8 mouse cellular contexts compared by ENCODE assay signal in genomic region chr9:108003531-108003890, GRCm38 (mm10). TPM values are rescaled to one million over a fixed set of nuclear protein-coding genes. Genes with fewer than 3 reads are reported as not detected.
DNase-seq lines count a peak whose midpoint lies in the region; ATAC-seq lines count a peak whose summit lies in the region.

No protein-coding gene starts in this region.

- 23% methylated on average over 8 of the region's 8 CpGs for WGBS in embryonic facial prominence, embryonic 10.5 days
- WGBS in hindbrain, embryonic 14.5 days: 14% methylated on average over 8 of the region's 8 CpGs
- 3% methylated on average over 8 of the region's 8 CpGs for WGBS in macrophage (ENCODE audit: missing documents)

- H3K9me3 ChIP-seq in embryonic facial prominence, embryonic 10.5 days: no peaks in the 10 kb centered on the region
- H3K9me3 ChIP-seq in hindbrain, embryonic 14.5 days (ENCODE audit: control insufficient read depth, low read length): no peaks in the 10 kb centered on the region

- H3K27me3 ChIP-seq in embryonic facial prominence, embryonic 10.5 days (replicated peaks; ENCODE audit: low read depth, poor library complexity, severe bottlenecking): no peaks in the 10 kb centered on the region
- no peaks in the 10 kb centered on the region for H3K27me3 ChIP-seq in hindbrain, embryonic 14.5 days (ENCODE audit: control insufficient read depth, insufficient read depth, low read length)

- peaks cover 27% of the 10 kb centered on the region for H3K4me1 ChIP-seq in embryonic facial prominence, embryonic 10.5 days
- H3K4me1 ChIP-seq in hindbrain, embryonic 14.5 days (replicated peaks; ENCODE audit: control insufficient read depth, insufficient read depth, low read length): peaks cover 18% of the 10 kb centered on the region

- peak overlapping the region; percentile 62 for H3K4me2 ChIP-seq in hindbrain, embryonic 14.5 days (replicated peaks)

- ATAC-seq in cerebellum, adult (ENCODE audit: insufficient number of reproducible peaks, low FRiP score, low TSS enrichment): no peak
- ATAC-seq in hindbrain, embryonic 14.5 days (ENCODE audit: low FRiP score): no peak

- H3K36me3 ChIP-seq in embryonic facial prominence, embryonic 10.5 days (replicated peaks): peaks cover 16% of the 10 kb centered on the region
- no peaks in the 10 kb centered on the region for H3K36me3 ChIP-seq in hindbrain, embryonic 14.5 days (replicated peaks; ENCODE audit: control insufficient read depth, insufficient read depth)
- H3K36me3 ChIP-seq in macrophage (ENCODE audit: inconsistent target): no peaks in the 10 kb centered on the region

- peak overlapping the region; percentile 97 for H3K27ac ChIP-seq in embryonic facial prominence, embryonic 10.5 days (replicated peaks)
- H3K27ac ChIP-seq in hindbrain, embryonic 14.5 days: peak overlapping the region; percentile 97
- H3K27ac ChIP-seq in macrophage: peak overlapping the region; percentile 55

- DNase-seq in cerebellum, adult 9-10 months: peak; percentile 55
- peak; percentile 52 for DNase-seq in CD4-positive helper T cell, adult 2 months (ENCODE audit: low read depth, low spot score)
- peak; percentile 21 for DNase-seq in embryonic facial prominence, embryonic 10.5 days (ENCODE audit: low spot score)
- DNase-seq in hindbrain, embryonic 14.5 days (ENCODE audit: low spot score): peak; percentile 54
- peak; percentile 68 for DNase-seq in thymus, postnatal 0 days (ENCODE audit: low spot score)
- no peak for DNase-seq in urinary bladder, postnatal 4 days (ENCODE audit: low spot score in 2 of 2)

- peaks cover 59% of the 10 kb centered on the region for H3K79me2 ChIP-seq in macrophage (ENCODE audit: inconsistent target)

- H3K4me3 ChIP-seq in embryonic facial prominence, embryonic 10.5 days: peak overlapping the region; percentile 97
- peak overlapping the region; percentile 97 for H3K4me3 ChIP-seq in hindbrain, embryonic 14.5 days (replicated peaks; ENCODE audit: low read length)
- peak overlapping the region; percentile 94 for H3K4me3 ChIP-seq in macrophage (ENCODE audit: inconsistent target)

- peak overlapping the region; percentile 95 for H3K9ac ChIP-seq in hindbrain, embryonic 14.5 days

RNA-seq across cellular contexts. Expression of gene Ip6k1, which starts 1.2 kb away (rescaled TPM):
- polyA plus RNA-seq in embryonic facial prominence, embryonic 10.5 days (2016; fragmentation: Nextera tagmentation; extraction: Ambion mirVana): 57.1 and 57.3 TPM in 2 replicates
- 55.4 and 60.7 TPM in 2 replicates for polyA plus RNA-seq in hindbrain, embryonic 14.5 days (2014; fragmentation: Nextera tagmentation; extraction: Ambion mirVana)
- total RNA-seq in macrophage (2018; cell fraction: chromatin; rRNA removed): 100 to 1,000 TPM in 24 of 26 experiments, 10 to 100 TPM in 2; 77.9 to 297 (median 146) TPM
- total RNA-seq in macrophage (2018; cell fraction: cytosol; rRNA removed): 100 to 1,000 TPM in 1 of 26 experiments, 10 to 100 TPM in 25; 26.1 to 121 (median 54.0) TPM
- 100 to 1,000 TPM in 20 of 26 experiments, 10 to 100 TPM in 6; 70.5 to 257 (median 132) TPM for total RNA-seq in macrophage (2018; cell fraction: nucleus; rRNA removed)
- polyA plus RNA-seq in macrophage (2018): 34.5 to 93.7 TPM (median 45.4 TPM) in 3 replicates
- 48.4 and 55.1 TPM in 2 replicates for polyA plus RNA-seq in thymus, postnatal 0 days (2015; fragmentation: Nextera tagmentation; extraction: Ambion mirVana)

RNA-seq across cellular contexts. Expression of gene Gm20662, which starts 7.4 kb away (rescaled TPM):
- polyA plus RNA-seq in embryonic facial prominence, embryonic 10.5 days (2016; fragmentation: Nextera tagmentation; extraction: Ambion mirVana): 0.41 and 0.52 TPM in 2 replicates
- 0.68 TPM in 1 of 2 replicates, not detected in the other for polyA plus RNA-seq in hindbrain, embryonic 14.5 days (2014; fragmentation: Nextera tagmentation; extraction: Ambion mirVana)
- 1 to 10 TPM in 15 of 26 experiments, under 1 TPM in 7, not detected in 4; 0.46 to 5.0 (median 1.7) TPM for total RNA-seq in macrophage (2018; cell fraction: chromatin; rRNA removed)
- 1 to 10 TPM in 17 of 26 experiments, under 1 TPM in 7, not detected in 2; 0.59 to 3.3 (median 1.7) TPM for total RNA-seq in macrophage (2018; cell fraction: cytosol; rRNA removed)
- 1 to 10 TPM in 14 of 26 experiments, under 1 TPM in 1, not detected in 11; 0.75 to 6.9 (median 2.0) TPM for total RNA-seq in macrophage (2018; cell fraction: nucleus; rRNA removed)
- polyA plus RNA-seq in macrophage (2018): 1.0 to 1.3 TPM in 2 of 3 replicates, not detected in the other
- polyA plus RNA-seq in thymus, postnatal 0 days (2015; fragmentation: Nextera tagmentation; extraction: Ambion mirVana): 0.28 TPM in 1 of 2 replicates, not detected in the other

RNA-seq across cellular contexts. Expression of gene Cdhr4, which starts 11.2 kb away (rescaled TPM):
- 4.6 and 6.5 TPM in 2 replicates for polyA plus RNA-seq in embryonic facial prominence, embryonic 10.5 days (2016; fragmentation: Nextera tagmentation; extraction: Ambion mirVana)
- 2.2 and 3.4 TPM in 2 replicates for polyA plus RNA-seq in hindbrain, embryonic 14.5 days (2014; fragmentation: Nextera tagmentation; extraction: Ambion mirVana)
- 10 to 100 TPM in 12 of 26 experiments, 1 to 10 TPM in 14; 2.0 to 20.4 (median 9.8) TPM for total RNA-seq in macrophage (2018; cell fraction: chromatin; rRNA removed)
- 1 to 10 TPM in 3 of 26 experiments, under 1 TPM in 19, not detected in 4; 0.10 to 1.6 (median 0.39) TPM for total RNA-seq in macrophage (2018; cell fraction: cytosol; rRNA removed)
- 10 to 100 TPM in 4 of 26 experiments, 1 to 10 TPM in 22; 1.7 to 14.7 (median 6.3) TPM for total RNA-seq in macrophage (2018; cell fraction: nucleus; rRNA removed)
- 0.30 to 2.2 TPM in 2 of 3 replicates, not detected in the other for polyA plus RNA-seq in macrophage (2018)
- 0.90 and 0.95 TPM in 2 replicates for polyA plus RNA-seq in thymus, postnatal 0 days (2015; fragmentation: Nextera tagmentation; extraction: Ambion mirVana)

RNA-seq across cellular contexts. Expression of gene Inka1, which starts 17.8 kb away (rescaled TPM):
- 99.3 and 112 TPM in 2 replicates for polyA plus RNA-seq in embryonic facial prominence, embryonic 10.5 days (2016; fragmentation: Nextera tagmentation; extraction: Ambion mirVana)
- 16.3 and 18.1 TPM in 2 replicates for polyA plus RNA-seq in hindbrain, embryonic 14.5 days (2014; fragmentation: Nextera tagmentation; extraction: Ambion mirVana)
- total RNA-seq in macrophage (2018; cell fraction: chromatin; rRNA removed): 10 to 100 TPM in 1 of 26 experiments, 1 to 10 TPM in 21, under 1 TPM in 2, not detected in 2; 0.78 to 11.7 (median 3.4) TPM
- 10 to 100 TPM in 17 of 26 experiments, 1 to 10 TPM in 9; 1.9 to 25.9 (median 13.4) TPM for total RNA-seq in macrophage (2018; cell fraction: cytosol; rRNA removed)
- 10 to 100 TPM in 2 of 26 experiments, 1 to 10 TPM in 23, not detected in 1; 1.2 to 14.3 (median 5.4) TPM for total RNA-seq in macrophage (2018; cell fraction: nucleus; rRNA removed)
- polyA plus RNA-seq in macrophage (2018): 5.7 to 14.7 TPM (median 13.6 TPM) in 3 replicates
- polyA plus RNA-seq in thymus, postnatal 0 days (2015; fragmentation: Nextera tagmentation; extraction: Ambion mirVana): 31.6 and 33.8 TPM in 2 replicates

RNA-seq across cellular contexts. Expression of gene Gm20661, which starts 20.7 kb away (rescaled TPM):
- 2.9 and 4.4 TPM in 2 replicates for polyA plus RNA-seq in embryonic facial prominence, embryonic 10.5 days (2016; fragmentation: Nextera tagmentation; extraction: Ambion mirVana)
- 1.2 and 1.3 TPM in 2 replicates for polyA plus RNA-seq in hindbrain, embryonic 14.5 days (2014; fragmentation: Nextera tagmentation; extraction: Ambion mirVana)
- total RNA-seq in macrophage (2018; cell fraction: chromatin; rRNA removed): 10 to 100 TPM in 1 of 26 experiments, 1 to 10 TPM in 25; 1.2 to 10.4 (median 4.3) TPM
- under 1 TPM in 7 of 26 experiments, not detected in 19; 0.10 to 0.26 (median 0.14) TPM for total RNA-seq in macrophage (2018; cell fraction: cytosol; rRNA removed)
- 1 to 10 TPM in 25 of 26 experiments, under 1 TPM in 1; 0.72 to 6.5 (median 2.3) TPM for total RNA-seq in macrophage (2018; cell fraction: nucleus; rRNA removed)
- 0.16 to 0.26 TPM in 2 of 3 replicates, not detected in the other for polyA plus RNA-seq in macrophage (2018)
- polyA plus RNA-seq in thymus, postnatal 0 days (2015; fragmentation: Nextera tagmentation; extraction: Ambion mirVana): 0.26 and 0.27 TPM in 2 replicates

Comparison
In these comparisons a context has a peak if more than half of its experiments do, and no peak if none do; other contexts are left out.
1. DNase-seq: peak in cerebellum, adult 9-10 months (single experiment), CD4-positive helper T cell, adult 2 months (single experiment), embryonic facial prominence, embryonic 10.5 days (single experiment), hindbrain, embryonic 14.5 days (single experiment) and thymus, postnatal 0 days (single experiment); none in urinary bladder, postnatal 4 days (0 of 2).
2. Peak in every context shown above with its lines, with median percentiles within 50 percentile points of each other: H3K27ac ChIP-seq and H3K4me3 ChIP-seq.